Mouse (Mus musculus) central nervous system, embryonic 14 days (tissue): ENCODE results near the gene H2al1f. TPM values are rescaled to one million over a fixed set of nuclear protein-coding genes. Genes with fewer than 3 reads are reported as not detected.

ENCODE experiments used
- polyA plus RNA-seq: library from polyadenylated mRNA; depleted of rRNA; stranded (reverse); fragments of >200 nt; gene quantifications from 2 replicates; pipeline ENCODE4 v1.2.3, GENCODE M21; 2012; rRNA removed

Gene H2al1f
- polyA plus RNA-seq = not detected in 2 replicates

DNA sequence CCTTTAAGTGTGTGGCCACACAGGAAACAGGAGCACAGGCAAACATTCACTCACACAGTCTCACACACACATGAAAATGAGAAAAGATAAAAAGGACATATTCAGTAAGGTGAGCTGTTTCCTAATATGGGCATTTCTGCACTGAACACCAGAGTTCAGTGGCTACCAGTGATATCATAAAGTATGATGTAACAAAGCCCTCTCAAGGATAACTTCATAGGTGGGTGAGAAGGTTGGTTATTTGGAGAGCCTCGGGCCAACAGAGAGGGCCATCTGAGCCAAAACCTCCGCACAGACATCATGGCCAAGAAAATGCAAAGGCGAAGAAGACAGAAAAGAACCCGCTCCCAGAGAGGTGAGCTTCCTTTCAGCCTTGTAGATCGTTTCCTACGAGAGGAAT lies at the start of gene H2al1f:
Gene H2al1f, plus strand, starts transcription at position 301 of the 400 bp plus-strand sequence.

DNA sequence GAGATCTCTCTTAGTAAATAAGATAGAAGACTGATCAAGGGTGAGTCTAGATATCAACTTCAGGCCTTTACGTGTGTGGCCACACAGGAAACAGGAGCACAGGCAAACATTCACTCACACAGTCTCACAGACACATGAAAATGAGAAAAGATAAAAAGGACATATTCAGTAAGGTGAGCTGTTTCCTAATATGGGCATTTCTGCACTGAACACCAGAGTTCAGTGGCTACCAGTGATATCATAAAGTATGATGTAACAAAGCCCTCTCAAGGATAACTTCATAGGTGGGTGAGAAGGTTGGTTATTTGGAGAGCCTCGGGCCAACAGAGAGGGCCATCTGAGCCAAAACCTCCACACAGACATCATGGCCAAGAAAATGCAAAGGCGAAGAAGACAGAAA lies 16.0 kb upstream of the H2al1f start, which contains the start of gene H2al1a:
Gene H2al1a, plus strand, starts transcription at position 301 of the 400 bp plus-strand sequence.

DNA sequence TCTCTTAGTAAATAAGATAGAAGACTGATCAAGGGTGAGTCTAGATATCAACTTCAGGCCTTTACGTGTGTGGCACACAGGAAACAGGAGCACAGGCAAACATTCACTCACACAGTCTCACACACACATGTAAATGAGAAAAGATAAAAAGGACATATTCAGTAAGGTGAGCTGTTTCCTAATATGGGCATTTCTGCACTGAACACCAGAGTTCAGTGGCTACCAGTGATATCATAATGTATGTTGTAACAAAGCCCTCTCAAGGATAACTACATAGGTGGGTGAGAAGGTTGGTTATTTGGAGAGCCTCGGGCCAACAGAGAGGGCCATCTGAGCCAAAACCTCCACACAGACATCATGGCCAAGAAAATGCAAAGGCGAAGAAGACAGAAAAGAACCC lies 12.8 kb upstream of the H2al1f start, which contains the start of gene H2al1b:
Gene H2al1b, plus strand, starts transcription at position 301 of the 400 bp plus-strand sequence.

DNA sequence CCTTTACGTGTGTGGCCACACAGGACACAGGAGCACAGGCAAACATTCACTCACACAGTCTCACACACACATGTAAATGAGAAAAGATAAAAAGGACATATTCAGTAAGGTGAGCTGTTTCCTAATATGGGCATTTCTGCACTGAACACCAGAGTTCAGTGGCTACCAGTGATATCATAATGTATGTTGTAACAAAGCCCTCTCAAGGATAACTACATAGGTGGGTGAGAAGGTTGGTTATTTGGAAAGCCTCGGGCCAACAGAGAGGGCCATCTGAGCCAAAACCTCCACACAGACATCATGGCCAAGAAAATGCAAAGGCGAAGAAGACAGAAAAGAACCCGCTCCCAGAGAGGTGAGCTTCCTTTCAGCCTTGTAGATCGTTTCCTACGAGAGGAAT lies 9.6 kb upstream of the H2al1f start, which contains the start of gene H2al1c:
Gene H2al1c, plus strand, starts transcription at position 301 of the 400 bp plus-strand sequence.

DNA sequence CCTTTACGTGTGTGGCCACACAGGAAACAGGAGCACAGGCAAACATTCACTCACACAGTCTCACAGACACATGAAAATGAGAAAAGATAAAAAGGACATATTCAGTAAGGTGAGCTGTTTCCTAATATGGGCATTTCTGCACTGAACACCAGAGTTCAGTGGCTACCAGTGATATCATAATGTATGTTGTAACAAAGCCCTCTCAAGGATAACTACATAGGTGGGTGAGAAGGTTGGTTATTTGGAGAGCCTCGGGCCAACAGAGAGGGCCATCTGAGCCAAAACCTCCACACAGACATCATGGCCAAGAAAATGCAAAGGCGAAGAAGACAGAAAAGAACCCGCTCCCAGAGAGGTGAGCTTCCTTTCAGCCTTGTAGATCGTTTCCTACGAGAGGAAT lies 6.4 kb upstream of the H2al1f start, which contains the start of gene H2al1d:
Gene H2al1d, plus strand, starts transcription at position 301 of the 400 bp plus-strand sequence.

DNA sequence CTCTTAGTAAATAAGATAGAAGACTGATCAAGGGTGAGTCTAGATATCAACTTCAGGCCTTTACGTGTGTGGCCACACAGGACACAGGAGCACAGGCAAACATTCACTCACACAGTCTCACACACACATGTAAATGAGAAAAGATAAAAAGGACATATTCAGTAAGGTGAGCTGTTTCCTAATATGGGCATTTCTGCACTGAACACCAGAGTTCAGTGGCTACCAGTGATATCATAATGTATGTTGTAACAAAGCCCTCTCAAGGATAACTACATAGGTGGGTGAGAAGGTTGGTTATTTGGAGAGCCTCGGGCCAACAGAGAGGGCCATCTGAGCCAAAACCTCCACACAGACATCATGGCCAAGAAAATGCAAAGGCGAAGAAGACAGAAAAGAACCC lies 3.3 kb upstream of the H2al1f start, which contains the start of gene H2al1e:
Gene H2al1e, plus strand, starts transcription at position 301 of the 400 bp plus-strand sequence.

DNA sequence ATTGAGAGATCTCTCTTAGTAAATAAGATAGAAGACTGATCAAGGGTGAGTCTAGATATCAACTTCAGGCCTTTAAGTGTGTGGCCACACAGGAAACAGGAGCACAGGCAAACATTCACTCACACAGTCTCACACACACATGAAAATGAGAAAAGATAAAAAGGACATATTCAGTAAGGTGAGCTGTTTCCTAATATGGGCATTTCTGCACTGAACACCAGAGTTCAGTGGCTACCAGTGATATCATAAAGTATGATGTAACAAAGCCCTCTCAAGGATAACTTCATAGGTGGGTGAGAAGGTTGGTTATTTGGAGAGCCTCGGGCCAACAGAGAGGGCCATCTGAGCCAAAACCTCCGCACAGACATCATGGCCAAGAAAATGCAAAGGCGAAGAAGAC lies 3.0 kb downstream of the H2al1f start, which contains the start of gene H2al1g:
Gene H2al1g, plus strand, starts transcription at position 301 of the 400 bp plus-strand sequence.

DNA sequence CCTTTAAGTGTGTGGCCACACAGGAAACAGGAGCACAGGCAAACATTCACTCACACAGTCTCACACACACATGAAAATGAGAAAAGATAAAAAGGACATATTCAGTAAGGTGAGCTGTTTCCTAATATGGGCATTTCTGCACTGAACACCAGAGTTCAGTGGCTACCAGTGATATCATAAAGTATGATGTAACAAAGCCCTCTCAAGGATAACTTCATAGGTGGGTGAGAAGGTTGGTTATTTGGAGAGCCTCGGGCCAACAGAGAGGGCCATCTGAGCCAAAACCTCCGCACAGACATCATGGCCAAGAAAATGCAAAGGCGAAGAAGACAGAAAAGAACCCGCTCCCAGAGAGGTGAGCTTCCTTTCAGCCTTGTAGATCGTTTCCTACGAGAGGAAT lies 6.2 kb downstream of the H2al1f start, which contains the start of gene H2al1h:
Gene H2al1h, plus strand, starts transcription at position 301 of the 400 bp plus-strand sequence.

DNA sequence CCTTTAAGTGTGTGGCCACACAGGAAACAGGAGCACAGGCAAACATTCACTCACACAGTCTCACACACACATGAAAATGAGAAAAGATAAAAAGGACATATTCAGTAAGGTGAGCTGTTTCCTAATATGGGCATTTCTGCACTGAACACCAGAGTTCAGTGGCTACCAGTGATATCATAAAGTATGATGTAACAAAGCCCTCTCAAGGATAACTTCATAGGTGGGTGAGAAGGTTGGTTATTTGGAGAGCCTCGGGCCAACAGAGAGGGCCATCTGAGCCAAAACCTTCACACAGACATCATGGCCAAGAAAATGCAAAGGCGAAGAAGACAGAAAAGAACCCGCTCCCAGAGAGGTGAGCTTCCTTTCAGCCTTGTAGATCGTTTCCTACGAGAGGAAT lies 9.4 kb downstream of the H2al1f start, which contains the start of gene H2al1i:
Gene H2al1i, plus strand, starts transcription at position 301 of the 400 bp plus-strand sequence.

DNA sequence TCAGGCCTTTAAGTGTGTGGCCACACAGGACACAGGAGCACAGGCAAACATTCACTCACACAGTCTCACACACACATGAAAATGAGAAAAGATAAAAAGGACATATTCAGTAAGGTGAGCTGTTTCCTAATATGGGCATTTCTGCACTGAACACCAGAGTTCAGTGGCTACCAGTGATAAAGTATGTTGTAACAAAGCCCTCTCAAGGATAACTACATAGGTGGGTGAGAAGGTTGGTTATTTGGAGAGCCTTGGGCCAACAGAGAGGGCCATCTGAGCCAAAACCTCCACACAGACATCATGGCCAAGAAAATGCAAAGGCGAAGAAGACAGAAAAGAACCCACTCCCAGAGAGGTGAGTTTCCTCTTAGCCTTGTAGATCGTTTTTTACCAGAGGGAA lies 12.6 kb downstream of the H2al1f start, which contains the start of gene H2al1j:
Gene H2al1j, plus strand, starts transcription at position 301 of the 400 bp plus-strand sequence.

Other genes with a start within 250 kb of the H2al1f start
- gene H2al1a, start 15.9 kb upstream of the H2al1f start, polyA plus RNA-seq = not detected in 2 replicates
- gene H2al1b, start 12.7 kb upstream of the H2al1f start, polyA plus RNA-seq = not detected in 2 replicates
- not detected in 2 replicates for gene H2al1c, start 9.5 kb upstream of the H2al1f start, polyA plus RNA-seq
- not detected in 2 replicates for gene H2al1d, start 6.3 kb upstream of the H2al1f start, polyA plus RNA-seq
- gene H2al1e, start 3.2 kb upstream of the H2al1f start, polyA plus RNA-seq = not detected in 2 replicates
- gene H2al1g, start 3.1 kb downstream of the H2al1f start, polyA plus RNA-seq = not detected in 2 replicates
- not detected in 2 replicates for gene H2al1h, start 6.3 kb downstream of the H2al1f start, polyA plus RNA-seq
- not detected in 2 replicates for gene H2al1i, start 9.5 kb downstream of the H2al1f start, polyA plus RNA-seq
- gene H2al1j, start 12.7 kb downstream of the H2al1f start, polyA plus RNA-seq = not detected in 2 replicates